Mouse (Mus musculus): ENCODE data around the gene Slc25a48. TPM values are rescaled to one million over a fixed set of nuclear protein-coding genes. Genes with fewer than 3 reads are reported as not detected.

The Slc25a48 gene
- polyA plus RNA-seq (2012; ENCODE audit: low replicate concordance): not detected in 2 replicates

GRCm38 (mm10) chr13:56438211-56439075, at the start of gene Slc25a48:
Gene Slc25a48 (plus strand): TSS chr13:56438355.

GRCm38 (mm10) chr13:56426365-56426764, 11.8 kb upstream of the Slc25a48 start, which contains the start of gene Gm3045:
Gene Gm3045 (plus strand): TSS chr13:56426594.

GRCm38 (mm10) chr13:56482146-56482545, 44.0 kb downstream of the Slc25a48 start, which contains the start of gene Il9:
Gene Il9 (minus strand): TSS chr13:56482246.

DNA sequence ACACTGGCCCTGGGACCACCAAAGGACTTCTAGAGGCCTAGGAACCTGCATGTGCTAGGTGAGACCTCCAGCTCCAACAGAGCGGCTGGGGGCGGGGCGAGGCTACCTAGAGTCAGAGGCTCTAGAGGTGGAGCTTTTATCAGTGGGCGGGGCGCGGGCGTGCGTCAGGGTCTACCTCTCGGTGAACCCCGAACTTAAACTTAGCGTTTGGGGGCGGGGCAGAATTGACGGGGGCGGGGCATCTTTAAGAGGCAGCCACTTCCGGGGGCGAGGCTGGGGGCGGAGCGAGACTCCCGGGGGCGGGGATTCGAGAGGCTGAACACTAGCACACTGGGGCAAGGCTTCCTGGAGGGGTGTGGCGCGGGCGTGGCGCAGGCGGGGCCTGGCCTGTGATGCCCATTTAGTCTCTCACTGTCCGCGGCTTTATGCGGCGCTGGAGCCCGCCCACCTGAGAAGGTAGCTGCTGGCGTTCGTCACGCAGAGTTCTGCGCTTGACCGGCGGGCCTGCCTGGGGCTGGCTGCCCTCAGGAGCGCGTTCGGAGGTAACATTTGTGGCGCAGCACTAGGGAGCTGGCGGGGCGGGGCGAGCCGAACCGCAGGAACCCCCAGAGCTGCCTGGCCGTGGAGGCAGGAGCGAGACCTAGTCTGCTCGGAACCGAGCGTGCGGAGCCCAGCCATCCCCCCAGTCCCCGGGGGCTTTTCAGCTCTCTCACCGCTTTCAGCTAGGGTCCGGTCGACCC, 84.1 kb downstream of the Slc25a48 start, which contains the start of gene Fbxl21:
TSS of gene Fbxl21 (plus strand) at position 392 of the 740 bp plus-strand sequence.

Other genes starting within 250 kb of the Slc25a48 start
- not detected in 2 replicates for gene Neurog1, start 186.2 kb upstream of the Slc25a48 start, polyA plus RNA-seq (2012; ENCODE audit: low replicate concordance)
- gene Cxcl14, start 141.8 kb upstream of the Slc25a48 start, polyA plus RNA-seq (2012; ENCODE audit: low replicate concordance): not detected in 2 replicates
- not detected in 2 replicates for gene Gm3045, start 11.8 kb upstream of the Slc25a48 start, polyA plus RNA-seq (2012; ENCODE audit: low replicate concordance)
- not detected in 2 replicates for gene Il9, start 43.9 kb downstream of the Slc25a48 start, polyA plus RNA-seq (2012; ENCODE audit: low replicate concordance)
- gene Fbxl21, start 84.1 kb downstream of the Slc25a48 start, polyA plus RNA-seq (2012; ENCODE audit: low replicate concordance): 0.30 and 0.59 TPM in 2 replicates
- not detected in 2 replicates for gene Lect2, start 110.1 kb downstream of the Slc25a48 start, polyA plus RNA-seq (2012; ENCODE audit: low replicate concordance)
- gene Tgfbi, start 171.2 kb downstream of the Slc25a48 start, polyA plus RNA-seq (2012; ENCODE audit: low replicate concordance): 90.3 and 207 TPM in 2 replicates

Measured in hematopoietic multipotent progenitor cell, adult 10-12 weeks (in vitro differentiated cells).